Mouse (Mus musculus): ENCODE measurements around the gene Ggnbp2. TPM values are rescaled to one million over a fixed set of nuclear protein-coding genes. Genes with fewer than 3 reads are reported as not detected.

The Ggnbp2 gene
- 67.8 and 73.0 TPM in 2 replicates for polyA plus RNA-seq (2015; fragmentation: Nextera tagmentation; extraction: Ambion mirVana)

GRCm38 (mm10) chr11:84870337-84871043 is at the start of gene Ggnbp2:
TSS of gene Ggnbp2 (minus strand) at chr11:84870817.

GRCm38 (mm10) chr11:84916053-84916702 is 45.6 kb upstream of the Ggnbp2 start, which contains the start of gene Znhit3:
TSS of gene Znhit3 (minus strand) at chr11:84916366.

GRCm38 (mm10) chr11:84879772-84880464 is 9.3 kb upstream of the Ggnbp2 start, which contains the start of the genes Myo19 and Pigw:
TSS of gene Myo19 (plus strand) at chr11:84880148.
TSS of gene Pigw (minus strand) at chr11:84880285.

GRCm38 (mm10) chr11:84828516-84829399 is 41.9 kb downstream of the Ggnbp2 start, which contains the start of gene Dhrs11:
TSS of gene Dhrs11 (minus strand) at chr11:84828994.

DNA sequence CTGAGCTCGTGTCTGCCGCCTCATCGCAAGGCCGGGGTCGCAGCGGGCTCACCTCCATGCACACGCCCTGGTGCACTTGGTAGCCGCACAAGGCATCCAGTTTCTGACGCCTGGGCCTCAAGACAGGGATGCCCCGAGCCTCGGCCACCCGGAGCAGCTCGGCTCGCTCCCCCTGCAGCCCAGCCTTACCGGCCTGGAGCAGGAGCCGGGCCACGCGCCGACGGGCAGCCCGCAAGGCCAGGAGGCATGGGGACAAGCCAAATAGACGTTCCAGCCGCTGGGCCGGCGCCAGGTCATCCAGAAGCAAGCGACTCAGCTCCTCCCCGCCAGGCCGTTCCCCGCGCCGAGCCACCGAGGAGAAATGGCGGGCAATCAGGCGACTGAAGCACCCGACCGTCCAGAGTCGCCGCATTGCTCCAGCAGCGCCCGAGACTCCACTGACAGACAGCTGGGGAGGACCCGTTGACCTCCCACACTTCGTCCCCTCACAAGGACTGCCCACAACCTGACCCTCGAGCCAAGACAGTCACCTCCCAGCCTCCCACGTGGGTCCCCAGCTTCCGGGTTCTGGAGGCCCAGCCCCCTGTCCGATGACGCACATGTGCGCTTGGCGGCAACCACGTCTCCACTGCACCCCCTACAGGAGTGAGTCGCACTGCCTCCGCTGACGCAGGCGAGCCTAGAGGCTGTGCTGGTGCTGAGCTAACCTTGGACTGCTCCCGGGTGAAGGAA is 51.5 kb downstream of the Ggnbp2 start, which contains the start of gene Mrm1:
Mrm1 (minus strand) TSS at position 555 of the 732 bp plus-strand sequence.

Small RNA genes lying within 50 kb of the gene (microRNA-seq; reads per million reads assigned to microRNA genes)
- gene Gm23564 = not detected

Other genes starting within 250 kb of the Ggnbp2 start
- gene Mrm1, start 51.3 kb downstream of the Ggnbp2 start, polyA plus RNA-seq (2015; fragmentation: Nextera tagmentation; extraction: Ambion mirVana) = 20.9 and 23.6 TPM in 2 replicates
- 19.4 and 20.6 TPM in 2 replicates for gene Dhrs11, start 41.8 kb downstream of the Ggnbp2 start, polyA plus RNA-seq (2015; fragmentation: Nextera tagmentation; extraction: Ambion mirVana)
- 4.5 and 5.4 TPM in 2 replicates for gene Myo19, start 9.3 kb upstream of the Ggnbp2 start, polyA plus RNA-seq (2015; fragmentation: Nextera tagmentation; extraction: Ambion mirVana)
- gene Pigw, start 9.5 kb upstream of the Ggnbp2 start, polyA plus RNA-seq (2015; fragmentation: Nextera tagmentation; extraction: Ambion mirVana) = 1.9 and 2.3 TPM in 2 replicates
- 90.8 and 93.5 TPM in 2 replicates for gene Znhit3, start 45.5 kb upstream of the Ggnbp2 start, polyA plus RNA-seq (2015; fragmentation: Nextera tagmentation; extraction: Ambion mirVana)
- gene Car4, start 87.0 kb upstream of the Ggnbp2 start, polyA plus RNA-seq (2015; fragmentation: Nextera tagmentation; extraction: Ambion mirVana) = 12.7 and 14.5 TPM in 2 replicates